Mouse (Mus musculus) cortical plate, adult 2 months (tissue): ENCODE measurements around the gene Flcn.

Experiments
- CTCF ChIP-seq: fragments of 200-500 bp; IDR thresholded peaks from 2 replicates; pipeline ENCODE4 v1.5.1; 2011; ENCODE audit warnings: mild to moderate bottlenecking, control low read depth, low read length; ENCODE audit not compliant: insufficient read depth; ENCODE audit errors: extremely low read depth
- POLR2A ChIP-seq: fragments of 200-500 bp; IDR thresholded peaks from 2 replicates; pipeline ENCODE4 v1.6.1; 2011; ENCODE audit warnings: mild to moderate bottlenecking, low read length, control low read depth; ENCODE audit not compliant: insufficient read depth; ENCODE audit errors: extremely low read depth

DNA sequence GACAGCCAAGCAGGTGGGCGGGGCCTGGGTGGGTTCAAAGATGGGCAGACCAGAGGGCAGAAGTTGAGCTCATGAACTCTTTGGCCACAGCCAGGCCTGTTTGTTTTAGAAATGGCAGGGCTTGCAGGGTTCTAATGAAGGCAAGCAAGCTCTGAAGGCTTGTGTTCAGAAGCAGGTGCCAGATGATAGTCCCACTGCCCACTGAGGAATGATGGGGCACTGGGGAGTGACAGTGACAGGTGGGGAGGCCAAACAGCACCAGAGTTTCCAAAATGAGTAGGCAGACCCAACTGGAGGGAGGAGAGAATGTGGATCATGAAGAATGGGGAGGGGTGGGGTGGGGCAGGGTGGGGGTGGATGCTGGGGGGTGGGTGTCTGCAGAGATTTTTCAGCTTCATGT, 4.6 kb downstream of the Flcn start:
- no peak for TF ChIP-seq CTCF
- no peak for TF ChIP-seq POLR2A
